Mouse (Mus musculus) thymus, adult 2 months (tissue): ENCODE results near the gene Spi1. TPM values are rescaled to one million over a fixed set of nuclear protein-coding genes. Genes with fewer than 3 reads are reported as not detected.

Experiments used
- DNase-seq: peaks from one replicate; pipeline ENCODE4 v3.0.0; 2021
- H3K27ac ChIP-seq: fragments of 200-500 bp; 2 replicates; pipeline ENCODE4 v1.5.1; 2012; ENCODE audit warnings: low read length, control low read depth; ENCODE audit not compliant: control insufficient read depth, insufficient read depth
- H3K27me3 ChIP-seq: fragments of 200-500 bp; 2 replicates; pipeline ENCODE4 v1.6.1; 2012; ENCODE audit warnings: mild to moderate bottlenecking, low read length, moderate library complexity, mixed read lengths; ENCODE audit not compliant: control insufficient read depth, insufficient read depth
- H3K36me3 ChIP-seq: fragments of 200-500 bp; 2 replicates; pipeline ENCODE4 v1.6.1; 2012; ENCODE audit warnings: mild to moderate bottlenecking, low read length, moderate library complexity; ENCODE audit not compliant: control insufficient read depth, insufficient read depth
- H3K4me1 ChIP-seq: fragments of 200-500 bp; replicated peaks from 2 replicates; pipeline ENCODE4 v1.6.1; 2012; ENCODE audit warnings: low read length; ENCODE audit not compliant: control insufficient read depth, insufficient read depth
- H3K4me3 ChIP-seq: fragments of 200-500 bp; 2 replicates; pipeline ENCODE4 v1.5.1; 2012; ENCODE audit warnings: mild to moderate bottlenecking, low read length, control low read depth, moderate library complexity; ENCODE audit not compliant: control insufficient read depth, insufficient read depth
- CTCF ChIP-seq: fragments of 200-500 bp; IDR thresholded peaks from 2 replicates; pipeline ENCODE4 v1.5.1; 2012; ENCODE audit warnings: mild to moderate bottlenecking, control low read depth, low read length, moderate library complexity, borderline replicate concordance; ENCODE audit not compliant: control insufficient read depth, poor library complexity, insufficient read depth; ENCODE audit errors: extremely low read depth
- POLR2A ChIP-seq: fragments of 200-500 bp; IDR thresholded peaks from 2 replicates; pipeline ENCODE4 v1.6.1; 2012; ENCODE audit warnings: mild to moderate bottlenecking, low read length, control low read depth, moderate library complexity; ENCODE audit not compliant: control insufficient read depth, poor library complexity, insufficient read depth; ENCODE audit errors: extremely low read depth
- WGBS: fragments of 180-500 bp; shearing (Covaris S2); methylation state at CpG from one replicate; pipeline ENCODE4 v1.1.7; 2018; 5-methylcytosine and 5-hydroxymethylcytosine counted together
- polyA plus RNA-seq: library from polyadenylated mRNA; depleted of rRNA; stranded (reverse); fragments of >200 nt; gene quantifications from 2 replicates; pipeline ENCODE4 v1.2.3, GENCODE M21; 2012

Gene Spi1
- polyA plus RNA-seq, 1 experiment: 55.7 TPM

DNA sequence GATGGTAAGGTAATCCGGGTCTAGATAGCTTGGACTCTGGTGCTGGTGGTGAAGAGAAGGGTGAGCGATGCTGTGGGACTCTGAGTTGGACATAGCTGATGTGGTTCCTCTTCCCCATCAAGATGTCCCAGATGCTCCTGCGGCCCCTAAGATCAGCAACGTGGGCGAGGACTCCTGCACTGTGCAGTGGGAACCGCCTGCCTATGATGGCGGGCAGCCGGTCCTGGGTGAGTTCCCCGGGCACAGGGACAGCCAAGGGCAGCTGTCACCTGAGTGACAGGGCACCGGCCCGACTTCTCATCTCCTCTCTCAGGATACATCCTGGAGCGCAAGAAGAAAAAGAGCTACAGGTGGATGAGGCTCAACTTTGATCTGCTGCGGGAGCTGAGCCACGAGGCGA lies 49.1 kb downstream of the Spi1 start:
- Histone ChIP-seq H3K4me1 (no peaks in the 10 kb centered on the region), H3K4me3 (no peak overlapping the region), H3K36me3 (no peaks in the 10 kb centered on the region), H3K27ac (no peak overlapping the region), H3K27me3 (no peaks in the 10 kb centered on the region)
- TF ChIP-seq CTCF (no peak), POLR2A (no peak)
- 91% methylated on average over 15 of the region's 15 CpGs for WGBS
- no peak for DNase-seq

GRCm38 (mm10) chr2:91132035-91132434 lies 49.8 kb downstream of the Spi1 start:
- no peak overlapping the region for H3K4me3 ChIP-seq
- 44% methylated on average over 3 of the region's 3 CpGs for WGBS
- DNase-seq: no peak
- no peaks in the 10 kb centered on the region for H3K27me3 ChIP-seq
- no peak for TF ChIP-seq POLR2A
- no peak for TF ChIP-seq CTCF
- no peaks in the 10 kb centered on the region for H3K4me1 ChIP-seq
- no peaks in the 10 kb centered on the region; the same call in 1 of the 2 replicates for H3K36me3 ChIP-seq
- H3K27ac ChIP-seq: no peak overlapping the region

DNA sequence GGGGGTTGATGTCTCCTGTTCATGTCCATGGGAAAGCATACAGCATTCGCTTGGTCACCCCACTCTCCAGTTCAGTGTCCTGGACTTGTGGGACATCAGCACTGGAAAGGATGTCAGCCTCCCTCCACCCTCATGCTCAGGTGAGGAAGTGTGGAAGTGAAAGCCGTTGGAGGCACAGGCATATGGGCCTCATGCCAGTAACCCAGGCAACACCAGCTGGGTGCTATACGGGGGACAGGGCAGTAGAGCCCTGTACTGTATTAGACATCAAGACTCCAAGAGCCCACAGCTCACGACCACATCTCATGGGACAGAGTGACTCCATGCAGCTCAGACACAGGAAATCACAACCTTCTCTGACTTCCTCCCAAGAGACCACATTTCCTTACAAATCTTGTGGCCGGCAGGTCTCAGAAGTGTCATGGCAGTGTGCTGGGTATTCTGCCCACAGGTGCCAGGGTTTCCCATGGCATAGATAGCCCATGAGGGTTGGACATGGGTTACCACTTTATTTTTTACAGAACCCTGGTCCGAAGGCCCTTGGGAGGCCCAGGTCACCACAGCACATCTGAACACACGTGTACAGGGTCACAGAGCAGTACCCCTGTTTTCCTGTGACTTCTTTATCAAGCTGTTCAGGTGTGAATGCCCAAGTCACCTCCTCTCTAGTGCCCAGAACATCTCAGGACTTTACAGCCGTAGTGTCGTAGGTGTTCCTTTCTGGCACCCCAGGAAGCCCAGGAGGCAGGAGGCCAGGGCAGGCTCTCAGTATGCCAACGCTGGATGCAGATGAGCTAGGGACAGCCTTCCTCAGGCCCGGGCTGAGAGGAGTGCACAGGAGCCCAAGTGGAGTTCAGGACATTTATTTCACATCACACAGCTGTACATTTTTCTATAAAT lies 54.6 kb downstream of the Spi1 start:
- Histone ChIP-seq H3K27me3 (no peaks in the 10 kb centered on the region), H3K4me3 (no peak overlapping the region), H3K4me1 (no peaks in the 10 kb centered on the region), H3K36me3 (peaks cover 41% of the 10 kb centered on the region), H3K27ac (no peak overlapping the region)
- TF ChIP-seq POLR2A (no peak), CTCF (no peak)
- DNase-seq: no peak
- WGBS: 55% methylated on average over 11 of the region's 11 CpGs

GRCm38 (mm10) chr2:91137481-91137880 lies 55.3 kb downstream of the Spi1 start:
- H3K27me3 ChIP-seq: no peaks in the 10 kb centered on the region

GRCm38 (mm10) chr2:91139311-91139710 lies 57.1 kb downstream of the Spi1 start:
- H3K4me3 ChIP-seq: no peak overlapping the region
- H3K36me3 ChIP-seq: peaks cover 62% of the 10 kb centered on the region
- TF ChIP-seq CTCF (no peak), POLR2A (no peak)
- no peaks in the 10 kb centered on the region for H3K27me3 ChIP-seq
- H3K27ac ChIP-seq: no peak overlapping the region
- no peaks in the 10 kb centered on the region for H3K4me1 ChIP-seq
- no peak for DNase-seq
- 89% methylated on average over 5 of the region's 5 CpGs for WGBS

More at GRCm38 (mm10) chr2:91137481-91137880, 55.3 kb downstream of the Spi1 start:
- no peak overlapping the region for H3K27ac ChIP-seq
- H3K4me1 ChIP-seq: no peaks in the 10 kb centered on the region
- WGBS: 77% methylated on average over 6 of the region's 6 CpGs
- H3K36me3 ChIP-seq: peaks cover 44% of the 10 kb centered on the region
- DNase-seq: no peak
- TF ChIP-seq CTCF (no peak), POLR2A (no peak)
- H3K4me3 ChIP-seq: no peak overlapping the region

DNA sequence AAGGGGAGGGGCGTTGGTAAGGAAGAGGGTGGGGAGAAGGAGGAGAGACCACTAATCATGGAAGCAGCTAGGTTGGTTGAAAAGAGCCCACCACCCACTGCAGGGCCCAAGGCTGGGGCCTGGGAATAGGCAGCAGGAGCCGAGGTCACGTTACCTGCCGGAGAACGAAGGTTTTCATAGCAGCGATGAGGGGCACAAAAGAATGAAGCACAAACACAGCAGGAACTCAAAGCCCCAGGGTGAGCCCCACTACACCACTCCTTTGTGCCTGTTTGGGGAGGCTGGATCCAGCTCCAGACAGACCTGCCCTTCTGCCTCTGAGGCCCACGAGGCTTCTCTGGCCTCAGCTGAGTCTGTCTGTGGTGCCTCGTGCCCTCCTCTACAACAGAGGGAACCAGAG lies 57.6 kb downstream of the Spi1 start:
- DNase-seq: no peak
- no peaks in the 10 kb centered on the region for H3K27me3 ChIP-seq
- no peak overlapping the region for H3K4me3 ChIP-seq
- H3K27ac ChIP-seq: no peak overlapping the region
- H3K4me1 ChIP-seq: no peaks in the 10 kb centered on the region
- 96% methylated on average over 8 of the region's 8 CpGs for WGBS
- peaks cover 66% of the 10 kb centered on the region for H3K36me3 ChIP-seq
- TF ChIP-seq POLR2A: no peak
- TF ChIP-seq CTCF: no peak
